Mouse (Mus musculus): Measurements from ENCODE around the gene Gm20388. TPM values are rescaled to one million over a fixed set of nuclear protein-coding genes. Genes with fewer than 3 reads are reported as not detected.

Gm20388 gene
- polyA plus RNA-seq, 1 experiment from 2014 or later = not detected

DNA sequence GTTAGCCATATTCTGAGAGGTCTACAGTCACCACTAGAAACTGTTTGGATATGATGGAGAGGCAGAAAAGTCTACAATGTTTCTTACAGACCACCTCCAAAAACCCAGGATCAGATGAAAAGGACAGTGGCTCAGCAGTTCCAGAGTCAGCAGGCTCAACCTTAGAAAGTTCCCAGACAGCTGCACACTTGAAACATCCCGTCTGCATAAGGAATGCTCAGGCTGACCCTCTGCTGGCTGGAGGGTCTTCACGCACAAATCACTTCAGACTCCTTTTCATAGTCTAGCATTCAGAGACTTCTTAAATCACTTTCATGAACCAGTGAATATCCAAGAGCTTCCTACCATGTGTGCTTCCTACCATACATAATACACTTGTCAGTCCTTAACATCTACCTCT, 3081.7 kb downstream of the Gm20388 start:
- Histone ChIP-seq H3K27ac (no peak overlapping the region), H3K27me3 (no peaks in the 10 kb centered on the region), H3K4me3 (replicated peaks) (no peak overlapping the region), H3K9me3 (replicated peaks) (no peaks in the 10 kb centered on the region), H3K4me2 (no peak overlapping the region), H3K4me1 (replicated peaks) (peaks cover 68% of the 10 kb centered on the region), H3K9ac (no peak overlapping the region), H3K36me3 (no peaks in the 10 kb centered on the region)
- 78% methylated on average over 2 of the region's 2 CpGs for WGBS (ENCODE audit: insufficient replicate concordance)
- ATAC-seq (ENCODE audit: low read depth) (no peak), DNase-seq (no peak)

DNA sequence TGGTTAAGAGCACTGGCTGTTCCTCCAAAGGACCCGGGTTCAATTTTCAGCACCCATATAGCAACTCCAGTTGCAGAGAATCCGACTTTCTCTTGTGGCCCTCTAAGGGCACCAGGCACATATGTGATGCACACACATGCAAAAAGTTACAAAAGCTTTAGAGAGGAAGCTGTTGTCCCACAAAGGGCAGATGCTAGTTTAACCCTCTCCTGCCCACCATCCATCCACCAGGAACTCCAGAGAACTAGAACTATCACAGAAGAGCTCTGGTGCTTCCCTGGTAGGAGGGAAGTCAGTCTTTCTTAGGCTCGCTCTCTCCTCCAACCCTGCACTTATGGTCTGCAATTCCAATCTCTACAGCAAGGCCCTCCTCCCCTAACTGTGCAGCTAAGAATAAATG, 3082.4 kb downstream of the Gm20388 start:
- WGBS (ENCODE audit: insufficient replicate concordance) = 67% methylated on average over 3 of the region's 3 CpGs
- H3K27me3 ChIP-seq = no peaks in the 10 kb centered on the region
- H3K27ac ChIP-seq = no peak overlapping the region
- no peak overlapping the region for H3K4me2 ChIP-seq
- H3K4me3 ChIP-seq (replicated peaks) = no peak overlapping the region
- ATAC-seq (ENCODE audit: low read depth) = no peak
- no peaks in the 10 kb centered on the region for H3K36me3 ChIP-seq
- no peaks in the 10 kb centered on the region for H3K9me3 ChIP-seq (replicated peaks)
- H3K9ac ChIP-seq = no peak overlapping the region
- DNase-seq = no peak
- H3K4me1 ChIP-seq (replicated peaks) = peaks cover 64% of the 10 kb centered on the region

- Histone ChIP-seq H3K4me2 (no peak overlapping the region), H3K4me3 (replicated peaks) (no peak overlapping the region), H3K9ac (no peak overlapping the region), H3K27ac (no peak overlapping the region), H3K36me3 (no peaks in the 10 kb centered on the region), H3K27me3 (no peaks in the 10 kb centered on the region), H3K4me1 (replicated peaks) (peaks cover 65% of the 10 kb centered on the region), H3K9me3 (replicated peaks) (no peaks in the 10 kb centered on the region)
- WGBS (ENCODE audit: insufficient replicate concordance) = 20% methylated on average over 5 of the region's 5 CpGs
- ATAC-seq (ENCODE audit: low read depth) = no peak
- no peak for DNase-seq
Measured at GRCm38 (mm10) chr8:122993740-122994139, 3083.1 kb downstream of the Gm20388 start.

DNA sequence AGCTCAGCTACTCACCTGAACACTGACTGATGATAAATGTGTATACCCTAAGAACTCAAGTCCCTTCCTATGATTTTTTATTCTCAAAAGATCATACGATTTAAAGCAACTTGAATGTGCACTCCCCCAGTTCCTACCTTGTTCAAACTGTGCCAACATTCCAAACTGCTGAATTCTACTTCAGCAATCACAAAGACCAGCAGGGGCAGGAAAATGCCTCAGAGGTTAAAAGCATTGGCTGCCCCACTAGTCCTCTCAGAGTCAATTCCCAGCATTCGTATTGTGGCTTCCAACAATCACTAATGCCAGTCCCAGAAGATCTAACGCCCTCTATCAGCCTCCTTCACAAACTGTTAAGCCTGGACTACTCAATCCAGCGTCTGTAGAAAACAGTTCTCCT, 3087.3 kb downstream of the Gm20388 start:
- DNase-seq (no peak), ATAC-seq (ENCODE audit: low read depth) (no peak)
- H3K36me3 ChIP-seq = no peaks in the 10 kb centered on the region
- no peak overlapping the region for H3K4me2 ChIP-seq
- H3K27me3 ChIP-seq = no peaks in the 10 kb centered on the region
- peaks cover 55% of the 10 kb centered on the region for H3K4me1 ChIP-seq (replicated peaks)
- WGBS (ENCODE audit: insufficient replicate concordance) = 69% methylated on average over 4 of the region's 4 CpGs
- no peak overlapping the region for H3K27ac ChIP-seq
- no peak overlapping the region for H3K4me3 ChIP-seq (replicated peaks)
- H3K9me3 ChIP-seq (replicated peaks) = no peaks in the 10 kb centered on the region
- no peak overlapping the region for H3K9ac ChIP-seq

- ATAC-seq (ENCODE audit: low read depth) (no peak), DNase-seq (no peak)
- Histone ChIP-seq H3K27me3 (no peaks in the 10 kb centered on the region), H3K27ac (no peak overlapping the region), H3K4me3 (replicated peaks) (no peak overlapping the region), H3K4me2 (no peak overlapping the region), H3K9ac (no peak overlapping the region), H3K9me3 (replicated peaks) (no peaks in the 10 kb centered on the region), H3K36me3 (no peaks in the 10 kb centered on the region), H3K4me1 (replicated peaks) (peaks cover 54% of the 10 kb centered on the region)
- WGBS (ENCODE audit: insufficient replicate concordance) = 17% methylated on average over 2 of the region's 2 CpGs
Measured at GRCm38 (mm10) chr8:123000311-123000710, 3089.7 kb downstream of the Gm20388 start.

DNA sequence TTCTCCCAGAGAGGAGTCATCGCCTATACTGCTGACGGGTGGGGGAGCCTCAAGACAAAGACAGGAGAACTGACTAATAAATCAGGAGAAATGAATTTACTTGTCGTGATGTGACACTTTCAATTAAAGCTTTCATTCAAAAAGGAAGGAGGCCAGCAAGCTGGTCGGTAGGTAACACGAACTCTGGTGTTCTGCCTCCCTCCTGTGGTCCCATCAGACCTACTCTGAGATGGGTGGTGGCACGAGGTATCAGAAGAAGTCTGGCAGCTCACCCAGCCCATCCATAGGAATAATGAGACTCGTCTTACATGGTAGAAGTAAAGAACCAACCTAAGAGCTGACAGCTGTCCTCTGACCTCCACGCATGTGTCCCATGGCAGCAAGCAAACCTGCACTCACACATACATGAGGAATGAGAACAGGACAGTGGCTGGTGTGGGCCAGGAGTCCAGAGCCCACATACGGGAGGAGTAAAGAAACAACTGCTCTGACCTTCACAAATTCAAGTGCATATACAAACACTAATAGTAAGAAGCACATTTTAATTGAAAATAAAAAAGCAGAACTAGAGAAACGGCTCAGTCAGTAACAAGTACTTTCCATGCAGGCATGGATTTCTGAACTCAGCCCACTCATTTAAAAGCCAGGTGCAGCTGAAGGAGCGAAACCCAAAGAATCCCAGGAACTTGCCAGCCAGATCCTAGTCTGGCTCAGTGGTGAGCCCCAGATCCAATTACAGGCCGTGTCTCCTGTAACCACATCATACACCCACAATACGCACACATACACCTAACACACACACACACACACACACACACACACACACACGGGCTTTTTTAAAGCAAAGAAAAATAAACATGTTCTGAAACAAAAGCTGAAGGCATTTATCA, 3093.6 kb downstream of the Gm20388 start:
- H3K9ac ChIP-seq = no peak overlapping the region
- no peaks in the 10 kb centered on the region for H3K36me3 ChIP-seq
- ATAC-seq (ENCODE audit: low read depth) (no peak), DNase-seq (no peak)
- no peak overlapping the region for H3K27ac ChIP-seq
- H3K4me2 ChIP-seq = no peak overlapping the region
- H3K27me3 ChIP-seq = no peaks in the 10 kb centered on the region
- no peaks in the 10 kb centered on the region for H3K9me3 ChIP-seq (replicated peaks)
- WGBS (ENCODE audit: insufficient replicate concordance) = 65% methylated on average over 14 of the region's 14 CpGs
- H3K4me3 ChIP-seq (replicated peaks) = no peak overlapping the region
- H3K4me1 ChIP-seq (replicated peaks) = peaks cover 79% of the 10 kb centered on the region

DNA sequence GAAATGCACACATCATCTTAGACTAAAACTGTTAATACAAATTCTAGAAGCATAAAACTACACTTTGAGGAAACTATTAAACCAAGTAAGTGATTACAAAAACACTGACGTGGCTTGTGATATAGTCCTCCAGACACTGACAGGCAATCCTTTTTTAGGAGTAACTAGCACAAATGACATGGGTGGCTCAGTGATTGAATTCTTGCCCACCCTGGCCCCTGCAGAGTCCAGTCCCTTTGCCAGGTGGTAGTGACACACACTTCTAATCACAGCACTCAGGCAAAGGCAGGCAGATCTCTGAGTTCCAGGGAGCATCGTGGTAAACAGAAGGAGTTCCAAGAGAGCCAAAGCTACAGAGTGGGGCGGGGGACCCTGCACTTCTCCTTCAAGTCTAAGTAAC, 3094.7 kb downstream of the Gm20388 start:
- Histone ChIP-seq H3K9me3 (replicated peaks) (no peaks in the 10 kb centered on the region), H3K36me3 (no peaks in the 10 kb centered on the region), H3K27ac (no peak overlapping the region), H3K9ac (no peak overlapping the region), H3K27me3 (no peaks in the 10 kb centered on the region), H3K4me2 (no peak overlapping the region), H3K4me1 (replicated peaks) (peaks cover 81% of the 10 kb centered on the region), H3K4me3 (replicated peaks) (no peak overlapping the region)
- 49% methylated on average over 3 of the region's 3 CpGs for WGBS (ENCODE audit: insufficient replicate concordance)
- DNase-seq (no peak), ATAC-seq (ENCODE audit: low read depth) (no peak)

DNA sequence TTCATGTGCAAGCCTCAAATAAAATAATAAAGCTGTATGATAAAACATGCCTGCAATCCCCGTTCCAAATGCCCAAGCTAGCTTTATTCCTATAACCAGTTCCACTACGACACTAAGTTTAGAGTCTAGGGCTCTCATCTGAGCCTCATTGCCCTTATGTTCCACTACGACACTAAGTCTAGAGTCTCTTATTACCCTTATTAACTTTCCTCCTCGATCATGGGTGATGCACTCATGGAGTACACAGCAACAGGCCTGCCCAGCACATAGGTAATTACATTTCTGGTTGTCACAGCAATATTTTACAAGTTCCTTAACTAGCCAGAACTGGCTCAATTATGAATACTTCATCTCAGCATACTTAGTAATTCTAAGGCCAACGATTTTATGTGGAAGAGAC, 3095.2 kb downstream of the Gm20388 start:
- no peaks in the 10 kb centered on the region for H3K36me3 ChIP-seq
- ATAC-seq (ENCODE audit: low read depth) = no peak
- no peak overlapping the region for H3K4me3 ChIP-seq (replicated peaks)
- peaks cover 81% of the 10 kb centered on the region for H3K4me1 ChIP-seq (replicated peaks)
- no peaks in the 10 kb centered on the region for H3K9me3 ChIP-seq (replicated peaks)
- no peak overlapping the region for H3K27ac ChIP-seq
- DNase-seq = no peak
- H3K27me3 ChIP-seq = no peaks in the 10 kb centered on the region
- no peak overlapping the region for H3K9ac ChIP-seq
- WGBS (ENCODE audit: insufficient replicate concordance) = 79% methylated on average over 5 of the region's 5 CpGs
- no peak overlapping the region for H3K4me2 ChIP-seq

- Histone ChIP-seq H3K4me1 (replicated peaks) (peaks cover 72% of the 10 kb centered on the region), H3K9ac (no peak overlapping the region), H3K4me2 (no peak overlapping the region), H3K36me3 (peaks cover 10% of the 10 kb centered on the region), H3K27ac (no peak overlapping the region), H3K9me3 (replicated peaks) (no peaks in the 10 kb centered on the region), H3K4me3 (replicated peaks) (no peak overlapping the region), H3K27me3 (no peaks in the 10 kb centered on the region)
- DNase-seq (no peak), ATAC-seq (ENCODE audit: low read depth) (peak; percentile 64)
Measured at GRCm38 (mm10) chr8:123011321-123011720, 3100.7 kb downstream of the Gm20388 start.

DNA sequence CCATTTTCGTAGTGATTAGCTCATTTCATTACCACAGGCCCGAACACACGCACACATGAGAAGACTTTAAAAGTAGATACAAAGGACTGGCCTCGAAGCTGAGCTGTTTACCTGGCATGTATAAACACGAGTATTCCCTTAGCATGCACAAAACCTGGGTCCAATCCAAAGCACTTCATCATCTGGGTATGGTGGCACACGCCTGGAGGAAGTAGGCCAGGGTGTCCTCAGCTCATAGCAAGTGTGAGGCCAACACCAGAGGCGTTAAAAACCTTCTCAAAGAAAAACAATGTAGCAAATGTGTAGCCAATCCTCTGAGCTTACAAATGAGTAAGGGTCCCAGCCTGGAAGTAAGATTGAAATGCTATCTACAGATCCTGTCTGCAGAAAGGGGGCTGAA, 3103.8 kb downstream of the Gm20388 start:
- Histone ChIP-seq H3K36me3 (peaks cover 19% of the 10 kb centered on the region), H3K9me3 (replicated peaks) (no peaks in the 10 kb centered on the region), H3K4me1 (replicated peaks) (peaks cover 73% of the 10 kb centered on the region), H3K27ac (no peak overlapping the region), H3K27me3 (no peaks in the 10 kb centered on the region), H3K4me2 (no peak overlapping the region), H3K9ac (no peak overlapping the region), H3K4me3 (replicated peaks) (no peak overlapping the region)
- ATAC-seq (ENCODE audit: low read depth) (no peak), DNase-seq (no peak)
- WGBS (ENCODE audit: insufficient replicate concordance) = 85% methylated on average over 7 of the region's 7 CpGs

- no peaks in the 10 kb centered on the region for H3K9me3 ChIP-seq (replicated peaks)
- DNase-seq (no peak), ATAC-seq (ENCODE audit: low read depth) (no peak)
- H3K9ac ChIP-seq = no peak overlapping the region
- no peaks in the 10 kb centered on the region for H3K27me3 ChIP-seq
- no peak overlapping the region for H3K4me3 ChIP-seq (replicated peaks)
- WGBS (ENCODE audit: insufficient replicate concordance) = 51% methylated on average over 3 of the region's 3 CpGs
- no peak overlapping the region for H3K27ac ChIP-seq
- H3K4me1 ChIP-seq (replicated peaks) = peaks cover 72% of the 10 kb centered on the region
- peaks cover 19% of the 10 kb centered on the region for H3K36me3 ChIP-seq
- no peak overlapping the region for H3K4me2 ChIP-seq
Measured at GRCm38 (mm10) chr8:123015074-123015473, 3104.4 kb downstream of the Gm20388 start.

DNA sequence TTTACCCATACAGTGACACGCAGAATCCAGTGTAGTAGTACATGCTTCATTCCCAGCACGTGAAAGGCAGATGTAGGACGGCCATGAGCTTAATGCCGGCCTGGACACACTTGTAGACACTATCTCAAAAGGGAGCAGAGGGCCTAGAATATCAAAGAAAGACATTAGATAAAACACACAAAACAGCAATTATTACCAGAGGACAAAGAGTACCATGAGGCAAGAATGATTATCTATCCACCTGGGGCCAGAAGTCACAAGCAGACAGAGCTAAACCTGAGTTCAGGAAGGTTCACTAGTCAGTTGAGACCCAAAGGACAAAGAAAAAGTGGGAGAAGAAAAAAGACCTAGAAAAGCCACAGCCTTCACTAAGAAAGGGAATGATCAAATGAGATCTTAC, 3106.5 kb downstream of the Gm20388 start:
- Histone ChIP-seq H3K9ac (no peak overlapping the region), H3K4me2 (no peak overlapping the region), H3K9me3 (replicated peaks) (no peaks in the 10 kb centered on the region), H3K4me1 (replicated peaks) (peaks cover 74% of the 10 kb centered on the region), H3K36me3 (peaks cover 19% of the 10 kb centered on the region), H3K27ac (no peak overlapping the region), H3K27me3 (no peaks in the 10 kb centered on the region), H3K4me3 (replicated peaks) (no peak overlapping the region)
- DNase-seq = no peak
- ATAC-seq (ENCODE audit: low read depth) = no peak
- WGBS (ENCODE audit: insufficient replicate concordance) = 83% methylated on average over 4 of the region's 4 CpGs

Data from liver, embryonic 13.5 days (tissue).